Mouse (Mus musculus): ENCODE results near the gene Cldn34b4. TPM values are rescaled to one million over a fixed set of nuclear protein-coding genes. Genes with fewer than 3 reads are reported as not detected.

The Cldn34b4 gene
- total RNA-seq (2021), result not detected
- not detected in 2 replicates for polyA plus RNA-seq (2012; rRNA removed)
- long read RNA-seq, result 0 reads

GRCm38 (mm10) chrX:76393050-76393449, at the start of gene Cldn34b4:
Gene Cldn34b4 (plus strand): TSS chrX:76393350.
- H3K4me1 ChIP-seq (ENCODE audit: control insufficient read depth, insufficient read depth, low read length), result no peaks in the 10 kb centered on the region
- no peak within 1 kb of the TSS for H3K4me3 ChIP-seq
- no peaks in the 10 kb centered on the region for H3K27me3 ChIP-seq (ENCODE audit: control insufficient read depth, insufficient read depth, low read length)
- DNase-seq, result no peak
- H3K36me3 ChIP-seq (ENCODE audit: control insufficient read depth, insufficient read depth, low read length), result no peaks in the 10 kb centered on the region
- 79% methylated on average over 3 of the region's 3 CpGs for WGBS
- intact Hi-C loops (cut with DNase I), result no loop called here
- TF ChIP-seq CTCF (IDR thresholded peaks at IDR 0.05), result no peak
- no peak for TF ChIP-seq POLR2A (IDR thresholded peaks at IDR 0.05; ENCODE audit: insufficient read depth, low read depth, low read length)
- no peak for TF ChIP-seq EP300 (IDR thresholded peaks at IDR 0.05; ENCODE audit: insufficient read depth, low read depth, low read length)
- no peak within 1 kb of the TSS for H3K9ac ChIP-seq (ENCODE audit: low read depth, low read length)
- no peaks in the 10 kb centered on the region for H3K79me2 ChIP-seq (replicated peaks; ENCODE audit: control insufficient read depth, insufficient read depth, low read length)
- H3K27ac ChIP-seq, result no peak within 1 kb of the TSS

Other genes with a start within 250 kb of the Cldn34b4 start
- not detected for gene Cldn34b3, start 129.0 kb upstream of the Cldn34b4 start, total RNA-seq (2021)
- gene Cldn34b3, start 129.0 kb upstream of the Cldn34b4 start, polyA plus RNA-seq (2012; rRNA removed), result not detected in 2 replicates
- not detected for gene Cldn34d, start 209.6 kb downstream of the Cldn34b4 start, total RNA-seq (2021)
- not detected in 2 replicates for gene Cldn34d, start 209.6 kb downstream of the Cldn34b4 start, polyA plus RNA-seq (2012; rRNA removed)

Data from heart, adult 2 months (tissue).